Mouse (Mus musculus) neutrophil, adult 5-6 weeks (primary cell): ENCODE results near the gene Dzip1. TPM values are rescaled to one million over a fixed set of nuclear protein-coding genes. Genes with fewer than 3 reads are reported as not detected.

ENCODE experiments used
- ATAC-seq: fragments of 151-379, 151-347 bp; 2 replicates; pipeline ENCODE4 v1.8.0; 2017; ENCODE audit warnings: mild to moderate bottlenecking, moderate TSS enrichment; ENCODE audit not compliant: insufficient number of reproducible peaks, poor library complexity, low FRiP score, severe bottlenecking; ENCODE audit errors: extremely low read depth
- total RNA-seq: library from RNA; stranded (forward); fragments of 200-1000 nt; gene quantifications from 2 replicates; pipeline ENCODE4 v1.2.3, GENCODE M21; 2017

Gene Dzip1
- total RNA-seq, 1 experiment from 2014 or later, result 5.4 TPM

- no peak for ATAC-seq
Observed at GRCm38 (mm10) chr14:118850011-118850695, 75.1 kb downstream of the Dzip1 start.

- ATAC-seq, result no peak
Observed at GRCm38 (mm10) chr14:118848171-118848570, 77.1 kb downstream of the Dzip1 start.

GRCm38 (mm10) chr14:118846834-118847233, 78.4 kb downstream of the Dzip1 start:
- no peak for ATAC-seq

GRCm38 (mm10) chr14:118842353-118842752, 82.9 kb downstream of the Dzip1 start:
- no peak for ATAC-seq

- ATAC-seq, result no peak
Observed at GRCm38 (mm10) chr14:118840027-118840426, 85.2 kb downstream of the Dzip1 start.

GRCm38 (mm10) chr14:118839416-118839815, 85.8 kb downstream of the Dzip1 start:
- no peak for ATAC-seq

GRCm38 (mm10) chr14:118838556-118839120, 86.6 kb downstream of the Dzip1 start:
- ATAC-seq, result no peak

- no peak for ATAC-seq
Observed at GRCm38 (mm10) chr14:118836754-118837153, 88.5 kb downstream of the Dzip1 start.

GRCm38 (mm10) chr14:118836145-118836544, 89.1 kb downstream of the Dzip1 start:
- ATAC-seq, result no peak

- ATAC-seq, result peak; percentile 85
Observed at GRCm38 (mm10) chr14:118834313-118834712, 90.9 kb downstream of the Dzip1 start.

GRCm38 (mm10) chr14:118833241-118833640, 92.0 kb downstream of the Dzip1 start:
- no peak for ATAC-seq

GRCm38 (mm10) chr14:118831597-118831996, 93.7 kb downstream of the Dzip1 start:
- ATAC-seq, result no peak

GRCm38 (mm10) chr14:118829331-118830095, 95.7 kb downstream of the Dzip1 start:
- ATAC-seq, result no peak

GRCm38 (mm10) chr14:118827283-118827904, 97.9 kb downstream of the Dzip1 start:
- no peak for ATAC-seq

GRCm38 (mm10) chr14:118826346-118826745, 98.9 kb downstream of the Dzip1 start:
- no peak for ATAC-seq

Other genes with a start within 250 kb of the Dzip1 start
- gene Abcc4, start 219.2 kb downstream of the Dzip1 start, total RNA-seq, result 11.4 and 12.6 TPM in 2 replicates
- gene Cldn10, start 137.6 kb downstream of the Dzip1 start, total RNA-seq, result 1.7 and 2.5 TPM in 2 replicates
- 43.8 and 44.4 TPM in 2 replicates for gene Dnajc3, start 12.5 kb upstream of the Dzip1 start, total RNA-seq
- 2.7 and 4.8 TPM in 2 replicates for gene Uggt2, start 174.0 kb upstream of the Dzip1 start, total RNA-seq
- not detected in 2 replicates for gene Hs6st3, start 212.9 kb upstream of the Dzip1 start, total RNA-seq